In genomic region chr13:84347914-84348700, GRCm38 (mm10) we compare ENCODE assay signal across 8 mouse cellular contexts.
DNase-seq lines count a peak whose midpoint lies in the region; ATAC-seq lines count a peak whose summit lies in the region.

No protein-coding gene starts in this region.

- ATAC-seq in inflammation-experienced regulatory T-cells, adult 6 months, result peak; percentile 73
- peak; percentile 89 for ATAC-seq in megakaryocyte-erythroid progenitor cell, adult 5-6 weeks (replicated peaks; ENCODE audit: low FRiP score, low TSS enrichment, poor library complexity, severe bottlenecking)
- ATAC-seq in erythroid progenitor cell, adult 5-6 weeks (replicated peaks; ENCODE audit: low FRiP score, poor library complexity, severe bottlenecking), result no peak

- intact Hi-C loops in left cerebral cortex, postnatal 10 days (cut with DNase I), result loop anchor here (2.0 to 5.0 kb wide), 6 partner anchors 264 to 686 kb away; no protein-coding TSS in a partner anchor

- DNase-seq in ZHBTc4 (ENCODE audit: low read depth, low spot score), result peak; percentile 99
- peak; percentile 99 to 100 for DNase-seq in cerebellum, postnatal 4 days (ENCODE audit: low spot score in 2 of 2)
- DNase-seq in gastrocnemius, postnatal 10 days, result peak; percentile 85
- DNase-seq in left cerebral cortex, postnatal 10 days (ENCODE audit: extremely low spot score in 1 of 2, low spot score in 2 of 2), result peak; percentile 98 to 99
- peak; percentile 97 for DNase-seq in right cerebral cortex, postnatal 25 days
